16 mouse cellular contexts compared by ENCODE assay signal in the genomic region with DNA sequence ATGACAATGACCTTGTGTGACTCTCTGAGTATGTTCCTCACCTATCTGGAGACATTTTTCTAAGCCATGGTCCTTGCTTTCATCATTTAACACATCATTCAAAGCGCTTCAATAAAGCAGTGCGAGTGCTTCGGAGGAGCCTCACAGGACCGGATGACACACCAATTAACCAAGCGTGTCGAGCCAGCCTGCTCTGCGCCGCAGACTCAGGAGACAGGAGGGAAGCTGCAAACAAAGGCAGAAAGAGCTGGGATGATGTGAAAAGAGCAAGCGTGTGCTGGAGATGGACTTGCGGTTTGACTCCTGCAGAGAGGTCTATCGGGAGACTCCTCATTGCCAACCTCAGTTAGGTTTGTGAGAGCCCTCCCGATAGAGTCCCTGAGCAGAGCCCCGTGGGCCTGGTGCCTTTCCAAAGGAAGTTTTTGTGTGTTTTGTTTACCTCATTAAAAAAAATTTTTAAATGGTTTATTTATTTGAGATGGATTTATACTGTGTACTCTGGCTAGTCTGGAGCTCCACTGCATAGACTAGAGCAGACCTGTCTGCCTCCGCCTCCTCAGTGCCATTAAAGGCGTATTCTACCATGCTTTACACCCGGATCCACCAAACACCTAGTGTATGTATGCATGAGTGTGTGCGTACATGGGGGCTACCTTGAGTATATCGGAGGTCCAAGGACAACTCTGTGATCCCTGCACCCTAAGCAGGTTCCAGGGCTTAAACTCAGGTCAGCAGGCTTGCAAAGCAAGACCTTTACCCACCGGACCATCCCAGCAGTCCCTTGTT.
DNase-seq lines count a peak whose midpoint lies in the region; ATAC-seq and TF ChIP-seq lines count a peak whose summit lies in the region.
"Had no signal": no experiment of that assay in that cellular context is flagged by ENCODE, and none has a peak within 500 bp of the region (broad histone marks: within the 10 kb centered on the region; RNA-seq: fewer than 3 reads in every experiment).

No protein-coding gene starts in this region.

- H3K9ac ChIP-seq in hindbrain, embryonic 11.5 days (ENCODE audit: low read depth, low read length) = no peak overlapping the region
- H3K9ac ChIP-seq in midbrain, embryonic 14.5 days (replicated peaks; ENCODE audit: low read length) = no peak overlapping the region; the same call in 1 of the 2 replicates
- no peak overlapping the region for H3K9ac ChIP-seq in heart, embryonic 12.5 days
- H3K9ac ChIP-seq: embryonic facial prominence, embryonic 12.5 days; heart, embryonic 15.5 days; liver, embryonic 12.5 days had no signal

- H3K9me3 ChIP-seq in hindbrain, embryonic 11.5 days (ENCODE audit: control insufficient read depth, low read length) = no peaks in the 10 kb centered on the region
- H3K9me3 ChIP-seq in midbrain, embryonic 14.5 days (ENCODE audit: control insufficient read depth, low read length) = no peaks in the 10 kb centered on the region
- no peaks in the 10 kb centered on the region for H3K9me3 ChIP-seq in heart, embryonic 12.5 days (replicated peaks)
- H3K9me3 ChIP-seq: embryonic facial prominence, embryonic 12.5 days; heart, embryonic 15.5 days; liver, embryonic 12.5 days had no signal

- peak; percentile 73 for ATAC-seq in Patski
- no peak for ATAC-seq in hindbrain, embryonic 11.5 days (ENCODE audit: low FRiP score)
- peak; percentile 62; the same call in 1 of the 2 replicates for ATAC-seq in midbrain, embryonic 14.5 days (ENCODE audit: low FRiP score, low TSS enrichment)
- no peak for ATAC-seq in heart, embryonic 12.5 days (ENCODE audit: insufficient number of reproducible peaks, low FRiP score)
- ATAC-seq: intestine, embryonic 16.5 days; liver, embryonic 12.5 days had no signal

- no peak for TF ChIP-seq CTCF in Patski (IDR thresholded peaks at IDR 0.05)

- peak overlapping the region; percentile 19; the same call in 1 of the 2 replicates for H3K4me2 ChIP-seq in hindbrain, embryonic 11.5 days (replicated peaks; ENCODE audit: low read depth, low read length)
- peak overlapping the region; percentile 29 for H3K4me2 ChIP-seq in midbrain, embryonic 14.5 days (ENCODE audit: low read length)
- no peak overlapping the region for H3K4me2 ChIP-seq in heart, embryonic 12.5 days
- H3K4me2 ChIP-seq: embryonic facial prominence, embryonic 12.5 days; heart, embryonic 15.5 days; liver, embryonic 12.5 days had no signal

- H3K27me3 ChIP-seq in Patski = no peaks in the 10 kb centered on the region
- no peaks in the 10 kb centered on the region for H3K27me3 ChIP-seq in hindbrain, embryonic 11.5 days (ENCODE audit: control insufficient read depth, insufficient read depth, low read length)
- no peaks in the 10 kb centered on the region for H3K27me3 ChIP-seq in midbrain, embryonic 14.5 days (ENCODE audit: control insufficient read depth, insufficient read depth, low read length)
- no peaks in the 10 kb centered on the region for H3K27me3 ChIP-seq in heart, embryonic 12.5 days (replicated peaks)
- H3K27me3 ChIP-seq: embryonic facial prominence, embryonic 12.5 days; heart, embryonic 15.5 days; liver, embryonic 12.5 days had no signal

- peaks cover 5% of the 10 kb centered on the region for H3K4me1 ChIP-seq in hindbrain, embryonic 11.5 days (replicated peaks; ENCODE audit: control insufficient read depth, insufficient read depth, low read length)
- peaks cover 9% of the 10 kb centered on the region for H3K4me1 ChIP-seq in midbrain, embryonic 14.5 days (ENCODE audit: control insufficient read depth, insufficient read depth, low read length)
- H3K4me1 ChIP-seq in heart, embryonic 12.5 days (replicated peaks) = no peaks in the 10 kb centered on the region
- H3K4me1 ChIP-seq: embryonic facial prominence, embryonic 12.5 days; heart, embryonic 15.5 days; liver, embryonic 12.5 days had no signal

- in situ Hi-C loops in Patski (cut with MboI; ENCODE audit: low pct_unique_long_range_greater_than_20kb) = no loop called here

- H3K4me3 ChIP-seq in hindbrain, embryonic 11.5 days (ENCODE audit: low read depth, low read length) = no peak overlapping the region
- H3K4me3 ChIP-seq in midbrain, embryonic 14.5 days (replicated peaks; ENCODE audit: low read depth, low read length) = no peak overlapping the region
- no peak overlapping the region for H3K4me3 ChIP-seq in heart, embryonic 12.5 days
- H3K4me3 ChIP-seq: embryonic facial prominence, embryonic 12.5 days; heart, embryonic 15.5 days; liver, embryonic 12.5 days had no signal

- POLR2A ChIA-PET in Patski (lab: Charles Lee) = no interaction called here

- CTCF ChIA-PET in Patski (lab: Charles Lee) = interaction anchor here (0.9 kb wide), 1 partner anchor 12 kb away, joined by 3 read pairs; no protein-coding TSS in a partner anchor

- intact Hi-C loops in heart, postnatal 36 days (cut with DNase I) = no loop called here

- H3K36me3 ChIP-seq in hindbrain, embryonic 11.5 days (ENCODE audit: control insufficient read depth, insufficient read depth, low read length) = no peaks in the 10 kb centered on the region
- H3K36me3 ChIP-seq in midbrain, embryonic 14.5 days (ENCODE audit: control insufficient read depth, insufficient read depth, low read length) = no peaks in the 10 kb centered on the region
- H3K36me3 ChIP-seq in heart, embryonic 12.5 days = peaks cover 37% of the 10 kb centered on the region

- 56% methylated on average over 19 of the region's 19 CpGs for WGBS in hindbrain, embryonic 11.5 days
- WGBS in midbrain, embryonic 14.5 days = 34% methylated on average over 19 of the region's 19 CpGs
- 85% methylated on average over 19 of the region's 19 CpGs for WGBS in heart, embryonic 12.5 days

- DNase-seq in embryo, embryonic 10 days (ENCODE audit: low spot score) = peak; percentile 73
- DNase-seq in embryo, embryonic 9.5 days (ENCODE audit: extremely low spot score) = no peak
- DNase-seq in Patski (ENCODE audit: low read depth, low spot score) = peak; percentile 68
- DNase-seq in hindbrain, embryonic 11.5 days (ENCODE audit: low spot score) = peak; percentile 60
- peak; percentile 81 for DNase-seq in midbrain, embryonic 14.5 days
- no peak for DNase-seq in frontal cortex, adult 2 months (ENCODE audit: extremely low spot score in 1 of 2, low spot score in 1 of 2)
- no peak for DNase-seq in heart, postnatal 36 days
- DNase-seq: adrenal gland, postnatal 36 days; cerebellum, adult 11 months; gastrocnemius, postnatal 36 days; kidney, postnatal 25 days had no signal

- peak overlapping the region; percentile 68 for H3K27ac ChIP-seq in hindbrain, embryonic 11.5 days (ENCODE audit: low read depth, low read length)
- H3K27ac ChIP-seq in midbrain, embryonic 14.5 days (replicated peaks; ENCODE audit: low read depth, low read length) = peak overlapping the region; percentile 74
- H3K27ac ChIP-seq in heart, embryonic 12.5 days (ENCODE audit: poor library complexity, severe bottlenecking) = no peak overlapping the region
- H3K27ac ChIP-seq: embryonic facial prominence, embryonic 12.5 days; heart, embryonic 15.5 days; liver, embryonic 12.5 days had no signal

Comparison
In these comparisons a context has a peak if more than half of its experiments do, and no peak if none do; other contexts are left out.
1. DNase-seq: peak in embryo, embryonic 10 days (single experiment), Patski (single experiment), hindbrain, embryonic 11.5 days (single experiment) and midbrain, embryonic 14.5 days (single experiment); none in embryo, embryonic 9.5 days (single experiment), frontal cortex, adult 2 months (0 of 2) and heart, postnatal 36 days (0 of 2).
2. ATAC-seq: peak in Patski (single experiment) and midbrain, embryonic 14.5 days (single experiment); none in hindbrain, embryonic 11.5 days (single experiment) and heart, embryonic 12.5 days (single experiment).